Mouse (Mus musculus): ENCODE results near the gene Hist1h2aa. TPM values are rescaled to one million over a fixed set of nuclear protein-coding genes. Genes with fewer than 3 reads are reported as not detected.

Gene Hist1h2aa
- polyA plus RNA-seq, 1 experiment from 2014 or later: not detected

DNA sequence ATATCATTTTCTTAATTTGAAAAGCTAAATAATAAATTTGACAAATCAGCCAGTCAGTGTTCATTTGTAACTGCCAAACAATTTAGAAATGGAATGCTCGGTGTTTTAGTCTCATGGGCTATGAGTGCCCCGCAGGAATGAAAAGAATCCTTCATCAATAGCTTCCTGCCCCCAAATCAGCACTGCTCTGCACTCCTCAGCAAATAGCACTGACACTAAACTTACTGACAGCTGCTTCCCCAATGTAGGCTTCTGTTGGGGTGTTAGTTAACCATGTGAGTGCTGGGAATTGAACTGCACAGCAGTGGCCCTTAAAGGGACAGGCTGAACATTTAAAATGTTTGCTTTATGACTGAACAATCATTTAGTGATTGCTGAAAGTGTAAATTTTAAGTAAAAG is 25.5 kb downstream of the Hist1h2aa start:
- no peak for DNase-seq (ENCODE audit: low spot score)
- 23% methylated on average over 2 of the region's 2 CpGs for WGBS
- peaks cover 18% of the 10 kb centered on the region for H3K4me1 ChIP-seq
- no peaks in the 10 kb centered on the region for H3K36me3 ChIP-seq
- H3K27me3 ChIP-seq (ENCODE audit: low read depth, poor library complexity, severe bottlenecking): no peaks in the 10 kb centered on the region
- no peak overlapping the region for H3K27ac ChIP-seq (replicated peaks)
- no peaks in the 10 kb centered on the region for H3K9me3 ChIP-seq (replicated peaks)
- H3K4me3 ChIP-seq: no peak overlapping the region

DNA sequence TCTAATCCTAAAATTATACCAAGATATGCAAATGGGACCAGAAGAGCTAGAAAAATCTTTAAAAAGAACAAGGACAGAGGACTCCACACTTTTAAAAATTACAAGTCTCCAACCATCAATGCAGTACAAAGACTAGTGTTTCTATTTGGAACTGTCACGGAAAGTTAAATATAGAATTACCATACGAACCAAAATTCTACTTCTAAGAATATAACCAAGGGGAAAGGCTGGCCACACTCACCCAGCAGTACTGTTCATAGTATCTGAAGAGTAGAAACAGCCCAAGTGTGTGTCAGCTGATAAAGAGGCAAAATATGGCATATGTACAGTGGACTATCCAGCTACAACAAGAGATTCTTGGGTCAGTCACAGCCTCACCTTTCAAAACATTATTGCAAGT is 30.6 kb downstream of the Hist1h2aa start:
- no peak for DNase-seq (ENCODE audit: low spot score)

DNA sequence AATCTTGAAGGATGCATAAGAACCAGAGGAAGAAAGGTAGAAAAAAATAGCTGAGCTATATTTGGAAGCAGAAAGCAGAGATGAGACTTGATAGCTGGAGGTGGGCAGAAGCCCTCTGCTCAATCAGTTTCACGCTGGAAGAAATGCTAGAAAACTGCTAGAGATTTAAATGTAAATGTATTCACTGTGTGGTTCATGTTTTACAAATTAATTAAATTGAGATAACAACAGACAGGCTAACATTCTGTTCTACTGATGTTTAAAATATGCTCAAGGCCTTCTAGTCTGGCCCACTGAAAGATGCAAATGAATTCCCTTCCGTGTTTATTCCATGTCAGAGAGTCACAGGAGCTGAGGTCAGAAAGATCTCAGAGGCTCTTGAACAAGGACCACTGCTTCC is 37.6 kb downstream of the Hist1h2aa start:
- H3K27ac ChIP-seq (replicated peaks): no peak overlapping the region
- DNase-seq (ENCODE audit: low spot score): no peak
- 67% methylated on average over 2 of the region's 2 CpGs for WGBS
- no peaks in the 10 kb centered on the region for H3K9me3 ChIP-seq (replicated peaks)
- H3K4me3 ChIP-seq: no peak overlapping the region
- H3K27me3 ChIP-seq (ENCODE audit: low read depth, poor library complexity, severe bottlenecking): no peaks in the 10 kb centered on the region
- H3K36me3 ChIP-seq: no peaks in the 10 kb centered on the region
- no peaks in the 10 kb centered on the region for H3K4me1 ChIP-seq

More for the DNA sequence above, 30.6 kb downstream of the Hist1h2aa start:
- 87% methylated on average over 2 of the region's 2 CpGs for WGBS
- Histone ChIP-seq H3K9me3 (replicated peaks) (no peaks in the 10 kb centered on the region), H3K36me3 (no peaks in the 10 kb centered on the region), H3K4me1 (no peaks in the 10 kb centered on the region), H3K27me3 (ENCODE audit: low read depth, poor library complexity, severe bottlenecking) (no peaks in the 10 kb centered on the region), H3K4me3 (no peak overlapping the region), H3K27ac (replicated peaks) (no peak overlapping the region)

DNA sequence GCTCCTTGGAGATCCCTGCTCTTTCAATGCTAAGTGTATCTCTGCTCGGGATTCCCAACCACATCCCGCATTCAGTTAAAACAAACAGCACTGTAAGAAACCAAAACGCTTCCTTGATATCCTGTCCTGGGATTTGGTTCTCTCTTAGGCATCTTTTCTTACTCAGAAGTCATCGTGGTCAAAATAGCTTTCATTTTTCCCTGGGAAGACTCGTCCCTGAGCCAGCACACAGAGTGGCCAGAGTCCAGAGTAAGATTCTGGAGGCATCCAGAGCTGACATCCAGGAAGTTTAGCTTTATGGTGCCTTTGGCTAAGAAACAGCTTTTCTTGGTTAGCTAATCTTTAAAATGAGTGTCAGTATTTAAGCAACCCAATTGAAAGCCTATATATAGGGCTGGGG is 38.0 kb downstream of the Hist1h2aa start:
- WGBS: 73% methylated on average over 5 of the region's 5 CpGs
- H3K4me3 ChIP-seq: no peak overlapping the region
- DNase-seq (ENCODE audit: low spot score): no peak
- no peaks in the 10 kb centered on the region for H3K4me1 ChIP-seq
- H3K27ac ChIP-seq (replicated peaks): no peak overlapping the region
- H3K36me3 ChIP-seq: no peaks in the 10 kb centered on the region
- H3K9me3 ChIP-seq (replicated peaks): no peaks in the 10 kb centered on the region
- no peaks in the 10 kb centered on the region for H3K27me3 ChIP-seq (ENCODE audit: low read depth, poor library complexity, severe bottlenecking)

Small RNA genes within 50 kb of the gene (microRNA-seq; reads per million reads assigned to microRNA genes)
- not detected for gene Gm44344

Other genes with a start within 250 kb of the Hist1h2aa start
- not detected in 2 replicates for gene Hist1h1t, start 238.6 kb upstream of the Hist1h2aa start, polyA plus RNA-seq (2016; fragmentation: Nextera tagmentation; extraction: Ambion mirVana)
- 4.9 and 5.1 TPM in 2 replicates for gene Hist1h4c, start 236.0 kb upstream of the Hist1h2aa start, polyA plus RNA-seq (2016; fragmentation: Nextera tagmentation; extraction: Ambion mirVana)
- gene Hfe, start 223.6 kb upstream of the Hist1h2aa start, polyA plus RNA-seq (2016; fragmentation: Nextera tagmentation; extraction: Ambion mirVana): 2.3 and 2.5 TPM in 2 replicates
- 8.8 and 9.5 TPM in 2 replicates for gene Hist1h1c, start 195.7 kb upstream of the Hist1h2aa start, polyA plus RNA-seq (2016; fragmentation: Nextera tagmentation; extraction: Ambion mirVana)
- 7.3 and 9.5 TPM in 2 replicates for gene Hist1h3c, start 188.9 kb upstream of the Hist1h2aa start, polyA plus RNA-seq (2016; fragmentation: Nextera tagmentation; extraction: Ambion mirVana)
- 2.3 and 2.4 TPM in 2 replicates for gene Hist1h2bb, start 187.7 kb upstream of the Hist1h2aa start, polyA plus RNA-seq (2016; fragmentation: Nextera tagmentation; extraction: Ambion mirVana)
- gene Hist1h2ab, start 183.3 kb upstream of the Hist1h2aa start, polyA plus RNA-seq (2016; fragmentation: Nextera tagmentation; extraction: Ambion mirVana): 44.4 and 45.3 TPM in 2 replicates
- 8.1 and 11.3 TPM in 2 replicates for gene Hist1h3b, start 182.2 kb upstream of the Hist1h2aa start, polyA plus RNA-seq (2016; fragmentation: Nextera tagmentation; extraction: Ambion mirVana)
- gene Hist1h4b, start 177.4 kb upstream of the Hist1h2aa start, polyA plus RNA-seq (2016; fragmentation: Nextera tagmentation; extraction: Ambion mirVana): 4.9 and 6.9 TPM in 2 replicates
- gene Hist1h4a, start 173.2 kb upstream of the Hist1h2aa start, polyA plus RNA-seq (2016; fragmentation: Nextera tagmentation; extraction: Ambion mirVana): 0.42 TPM in 1 of 2 replicates, not detected in the other
- gene Hist1h3a, start 172.1 kb upstream of the Hist1h2aa start, polyA plus RNA-seq (2016; fragmentation: Nextera tagmentation; extraction: Ambion mirVana): 3.6 and 3.9 TPM in 2 replicates
- 1.7 and 2.7 TPM in 2 replicates for gene Hist1h1a, start 170.8 kb upstream of the Hist1h2aa start, polyA plus RNA-seq (2016; fragmentation: Nextera tagmentation; extraction: Ambion mirVana)
- 0.20 TPM in 1 of 2 replicates, not detected in the other for gene Trim38, start 164.5 kb upstream of the Hist1h2aa start, polyA plus RNA-seq (2016; fragmentation: Nextera tagmentation; extraction: Ambion mirVana)
- gene Slc17a2, start 127.5 kb upstream of the Hist1h2aa start, polyA plus RNA-seq (2016; fragmentation: Nextera tagmentation; extraction: Ambion mirVana): not detected in 2 replicates
- not detected in 2 replicates for gene Slc17a3, start 95.0 kb upstream of the Hist1h2aa start, polyA plus RNA-seq (2016; fragmentation: Nextera tagmentation; extraction: Ambion mirVana)
- gene Slc17a1, start 66.7 kb upstream of the Hist1h2aa start, polyA plus RNA-seq (2016; fragmentation: Nextera tagmentation; extraction: Ambion mirVana): not detected in 2 replicates
- gene Slc17a4, start 19.5 kb upstream of the Hist1h2aa start, polyA plus RNA-seq (2016; fragmentation: Nextera tagmentation; extraction: Ambion mirVana): not detected in 2 replicates
- gene Hist1h2ba, start 306 bp upstream of the Hist1h2aa start, polyA plus RNA-seq (2016; fragmentation: Nextera tagmentation; extraction: Ambion mirVana): not detected in 2 replicates
- gene Scgn, start 56.8 kb downstream of the Hist1h2aa start, polyA plus RNA-seq (2016; fragmentation: Nextera tagmentation; extraction: Ambion mirVana): 0.21 and 0.27 TPM in 2 replicates